Mouse (Mus musculus) heart, embryonic 11.5 days (tissue): ENCODE measurements around the gene R3hdm1. TPM values are rescaled to one million over a fixed set of nuclear protein-coding genes. Genes with fewer than 3 reads are reported as not detected.

ENCODE experiments used
- ATAC-seq: fragments of 200-750 bp; cut with Nextera tagmentation; replicated peaks from 2 replicates; pipeline ENCODE4 v1.8.0; 2017; ENCODE audit warnings: moderate library complexity; ENCODE audit not compliant: insufficient number of reproducible peaks, low FRiP score, low TSS enrichment
- H3K27ac ChIP-seq: fragments of 300-500 bp; sonication (generic); 2 replicates; pipeline ENCODE4 v1.5.1; 2014; ENCODE audit warnings: mild to moderate bottlenecking, low read depth, low read length
- H3K27me3 ChIP-seq: fragments of 300-500 bp; sonication (generic); 2 replicates; pipeline ENCODE4 v1.6.1; 2014; ENCODE audit warnings: mild to moderate bottlenecking, low read length, mixed read lengths; ENCODE audit not compliant: control insufficient read depth, insufficient read depth
- H3K36me3 ChIP-seq: fragments of 300-500 bp; sonication (generic); 2 replicates; pipeline ENCODE4 v1.6.1; 2014; ENCODE audit warnings: mild to moderate bottlenecking, low read length, moderate library complexity, mixed read lengths; ENCODE audit not compliant: control insufficient read depth, insufficient read depth
- H3K4me1 ChIP-seq: fragments of 300-500 bp; sonication (generic); 2 replicates; pipeline ENCODE4 v1.6.1; 2014; ENCODE audit warnings: low read length; ENCODE audit not compliant: control insufficient read depth, insufficient read depth
- H3K4me2 ChIP-seq: fragments of 300-500 bp; sonication (generic); 2 replicates; pipeline ENCODE4 v1.6.1; 2014; ENCODE audit warnings: mild to moderate bottlenecking, moderate library complexity
- H3K4me3 ChIP-seq: fragments of 300-500 bp; sonication (generic); 2 replicates; pipeline ENCODE4 v1.5.1; 2014; ENCODE audit warnings: low read depth, low read length
- H3K9ac ChIP-seq: fragments of 300-500 bp; sonication (generic); 2 replicates; pipeline ENCODE4 v1.6.1; 2014; ENCODE audit warnings: mild to moderate bottlenecking, low read depth, low read length, moderate library complexity
- H3K9me3 ChIP-seq: fragments of 300-500 bp; sonication (generic); replicated peaks from 2 replicates; pipeline ENCODE4 v1.6.1; 2016; ENCODE audit warnings: low read length; ENCODE audit not compliant: control insufficient read depth
- WGBS: fragments of 180-500 bp; shearing (Covaris S2); extraction: QIAGEN DNeasy Blood & Tissue Kit; methylation state at CpG from one replicate; pipeline ENCODE4 v1.1.7; 2014; ENCODE audit not compliant: insufficient replicate concordance; 5-methylcytosine and 5-hydroxymethylcytosine counted together
- polyA plus RNA-seq: library from polyadenylated mRNA; unstranded; fragments of >200 nt; fragmentation: Nextera tagmentation; extraction: Ambion mirVana; gene quantifications from 2 replicates; pipeline ENCODE4 v1.2.1, GENCODE M21; 2014

The R3hdm1 gene
- polyA plus RNA-seq: 62.2 and 73.1 TPM in 2 replicates

DNA sequence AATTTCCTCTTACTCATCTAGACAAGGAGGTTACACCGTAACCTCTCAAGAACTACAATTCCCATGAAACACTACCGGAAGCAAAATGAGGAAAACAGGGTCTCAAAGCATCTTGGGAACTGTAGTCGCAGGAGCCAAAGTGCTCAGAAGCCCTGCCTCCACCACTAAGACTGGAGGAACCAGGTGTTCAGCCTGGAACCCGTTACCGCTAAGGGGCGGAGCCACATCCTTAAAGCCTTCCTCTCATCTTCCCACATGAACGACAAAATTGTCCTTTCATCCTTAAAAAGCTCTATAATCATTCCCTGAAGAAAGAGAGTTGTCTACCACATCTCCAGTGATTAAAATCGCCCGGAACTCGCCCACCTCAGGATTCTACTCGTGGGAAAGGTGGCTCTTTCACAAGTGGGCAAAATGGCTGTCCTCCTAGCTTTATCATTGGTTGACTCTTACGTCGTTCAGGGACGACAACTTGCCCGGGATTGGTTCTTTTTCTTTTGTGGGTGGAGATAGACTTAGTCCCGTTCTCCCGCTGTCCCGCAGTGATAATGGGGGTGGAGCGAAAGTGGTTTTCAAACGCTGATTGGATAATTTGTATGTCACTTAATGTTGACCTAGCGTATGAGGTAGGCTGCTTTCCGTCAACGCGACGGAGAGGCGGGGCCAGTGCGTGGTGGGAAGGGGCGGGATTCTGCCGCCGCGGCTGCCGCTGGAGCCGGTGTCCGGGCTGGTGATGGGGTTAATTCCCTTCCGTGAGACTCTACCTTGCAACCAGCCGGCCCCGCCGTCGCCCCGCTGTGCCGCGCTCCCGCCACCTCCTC lies at the start of gene R3hdm1, which contains the start of gene Zranb3:
Gene R3hdm1 (plus strand): TSS at position 661 of the 821 bp plus-strand sequence.
Gene Zranb3 (minus strand): TSS at position 407 of the 821 bp plus-strand sequence.
- ATAC-seq: peak; percentile 97
- WGBS: under 1% methylated on average over 43 of the region's 43 CpGs

DNA sequence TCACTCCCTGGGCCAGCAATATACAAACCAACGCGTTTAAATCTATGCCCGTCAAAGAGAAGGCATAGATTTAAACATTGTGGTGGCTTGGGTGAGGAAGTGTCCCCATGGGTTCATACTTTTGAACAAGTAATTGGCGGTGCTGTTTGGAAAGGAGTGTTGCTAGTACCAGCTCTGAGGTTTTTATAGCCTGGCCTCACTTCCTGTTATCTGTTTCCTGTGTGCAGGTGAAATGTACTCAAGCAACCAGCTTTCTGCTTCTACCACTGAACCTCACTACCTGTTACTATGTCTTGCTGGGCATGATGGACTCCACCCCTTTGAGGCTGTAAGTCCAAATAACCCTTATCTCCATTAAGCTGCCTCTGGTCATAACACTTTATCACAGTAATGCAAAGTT lies 45.8 kb upstream of the R3hdm1 start:
- no peak overlapping the region for H3K4me2 ChIP-seq
- no peaks in the 10 kb centered on the region for H3K36me3 ChIP-seq
- 94% methylated on average over 4 of the region's 4 CpGs for WGBS
- no peaks in the 10 kb centered on the region for H3K27me3 ChIP-seq
- no peak overlapping the region for H3K4me3 ChIP-seq
- no peaks in the 10 kb centered on the region for H3K9me3 ChIP-seq
- no peak for ATAC-seq
- H3K4me1 ChIP-seq: no peaks in the 10 kb centered on the region
- H3K27ac ChIP-seq: no peak overlapping the region
- H3K9ac ChIP-seq: no peak overlapping the region

More for the DNA sequence above, at the start of gene R3hdm1, which contains the start of gene Zranb3:
- peak within 1 kb of the TSS; percentile 86 for H3K9ac ChIP-seq
- H3K36me3 ChIP-seq: no peaks in the 10 kb centered on the region
- no peaks in the 10 kb centered on the region for H3K27me3 ChIP-seq
- no peaks in the 10 kb centered on the region for H3K9me3 ChIP-seq
- H3K4me3 ChIP-seq: peak within 1 kb of the TSS; percentile 90
- H3K27ac ChIP-seq: peak within 1 kb of the TSS; percentile 93
- peaks cover 8% of the 10 kb centered on the region for H3K4me1 ChIP-seq
- peak within 1 kb of the TSS; percentile 79 for H3K4me2 ChIP-seq

DNA sequence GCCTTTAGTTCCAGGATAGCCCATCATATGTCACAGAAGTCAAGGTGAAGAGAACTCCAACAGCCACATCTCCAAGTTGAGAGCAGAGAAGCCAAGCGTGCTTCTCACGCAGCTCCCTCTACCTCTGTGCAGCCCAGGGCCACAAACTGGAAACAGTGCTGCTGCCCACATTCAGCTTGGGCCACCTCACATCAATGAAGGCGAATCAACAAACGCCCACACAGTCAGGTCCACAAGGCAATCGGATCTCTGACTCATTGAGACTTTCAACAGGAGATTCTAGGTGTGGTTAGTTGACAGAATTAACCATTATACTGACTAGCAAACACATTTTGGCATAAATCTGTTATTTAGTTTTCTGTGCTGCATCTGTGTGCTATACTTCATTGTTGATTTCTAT lies 44.5 kb upstream of the R3hdm1 start:
- Histone ChIP-seq H3K27ac (no peak overlapping the region), H3K4me2 (no peak overlapping the region), H3K36me3 (no peaks in the 10 kb centered on the region), H3K4me1 (no peaks in the 10 kb centered on the region), H3K4me3 (no peak overlapping the region), H3K9me3 (no peaks in the 10 kb centered on the region), H3K27me3 (no peaks in the 10 kb centered on the region), H3K9ac (no peak overlapping the region)
- no peak for ATAC-seq
- WGBS: 88% methylated on average over 5 of the region's 5 CpGs

DNA sequence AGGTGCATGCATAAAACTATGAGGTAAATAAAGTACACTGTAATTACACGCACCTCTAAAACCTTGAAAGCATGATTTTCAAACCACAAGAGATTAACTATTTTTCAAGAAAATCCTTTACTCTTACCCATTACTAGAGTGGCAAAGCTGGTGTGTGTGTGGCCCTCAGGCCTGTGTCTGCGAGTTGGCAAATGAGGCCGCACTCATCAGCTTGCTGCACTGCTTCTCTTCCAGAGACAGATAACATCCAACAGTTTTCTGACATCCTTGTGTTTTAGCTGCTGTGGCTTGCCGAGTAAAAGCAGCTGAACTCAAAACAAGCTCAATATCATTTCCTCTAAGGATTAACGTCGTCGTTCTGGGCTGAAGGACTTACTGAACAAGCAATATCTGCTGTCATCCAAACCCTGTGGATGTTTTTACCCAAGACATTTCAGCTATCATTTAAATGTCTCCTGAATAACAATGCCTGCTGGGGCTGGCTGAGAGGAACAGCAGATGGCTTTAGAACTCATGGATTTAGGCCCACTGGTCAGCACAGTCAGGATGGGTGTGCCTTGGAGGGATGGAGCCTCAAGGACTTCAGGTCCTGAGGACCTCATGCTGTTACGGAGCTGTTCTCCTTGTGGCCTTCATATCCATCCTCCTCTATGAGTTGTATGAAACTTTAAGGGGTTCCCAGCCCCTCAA lies 42.3 kb upstream of the R3hdm1 start:
- Histone ChIP-seq H3K4me2 (no peak overlapping the region), H3K4me3 (no peak overlapping the region), H3K27ac (no peak overlapping the region), H3K27me3 (no peaks in the 10 kb centered on the region), H3K36me3 (no peaks in the 10 kb centered on the region), H3K9ac (no peak overlapping the region), H3K9me3 (no peaks in the 10 kb centered on the region), H3K4me1 (no peaks in the 10 kb centered on the region)
- ATAC-seq: no peak
- WGBS: 61% methylated on average over 8 of the region's 8 CpGs

DNA sequence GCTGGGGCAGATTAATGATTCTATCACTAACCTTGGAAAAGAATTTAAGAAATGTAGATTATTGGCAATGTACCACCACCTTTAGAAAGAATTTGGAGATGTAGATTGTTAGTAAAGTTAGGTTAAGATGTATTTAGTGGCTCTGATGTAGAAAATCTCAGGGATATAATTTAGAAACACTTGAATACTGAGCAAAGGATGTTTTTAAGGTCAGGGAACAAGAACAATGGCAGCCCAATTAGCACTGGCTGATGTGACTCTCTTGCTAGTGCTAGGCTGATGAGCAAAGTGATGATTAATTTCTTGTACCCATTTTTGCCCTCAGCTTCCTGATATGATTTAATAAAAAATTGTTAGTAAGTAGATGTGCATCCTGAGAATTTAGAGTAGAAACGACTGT lies 41.7 kb upstream of the R3hdm1 start:
- Histone ChIP-seq H3K9me3 (no peaks in the 10 kb centered on the region), H3K36me3 (no peaks in the 10 kb centered on the region), H3K9ac (no peak overlapping the region), H3K27ac (no peak overlapping the region), H3K4me3 (no peak overlapping the region), H3K4me2 (no peak overlapping the region), H3K27me3 (no peaks in the 10 kb centered on the region), H3K4me1 (no peaks in the 10 kb centered on the region)
- no peak for ATAC-seq
- 80% methylated on average over 1 of the region's 1 CpGs for WGBS

DNA sequence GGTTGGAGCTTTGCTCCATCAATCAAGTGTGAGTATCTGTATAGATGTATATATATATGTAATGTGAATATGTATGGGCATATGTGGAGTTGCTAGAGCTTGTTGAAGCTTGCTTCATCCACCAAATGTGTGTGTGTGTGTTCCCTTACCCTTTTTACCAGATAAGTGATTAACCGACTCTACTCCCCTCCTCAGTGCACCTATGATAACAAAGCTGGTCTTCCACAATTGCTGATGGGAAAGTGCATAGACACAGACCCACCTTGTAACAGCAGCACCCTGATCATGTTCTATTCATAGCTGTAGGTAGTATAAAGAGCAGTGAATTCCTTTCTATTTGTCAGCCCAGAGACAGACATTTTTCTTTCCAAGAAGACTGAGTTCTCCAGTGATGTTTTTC lies 40.9 kb upstream of the R3hdm1 start:
- H3K27me3 ChIP-seq: no peaks in the 10 kb centered on the region
- no peak for ATAC-seq

DNA sequence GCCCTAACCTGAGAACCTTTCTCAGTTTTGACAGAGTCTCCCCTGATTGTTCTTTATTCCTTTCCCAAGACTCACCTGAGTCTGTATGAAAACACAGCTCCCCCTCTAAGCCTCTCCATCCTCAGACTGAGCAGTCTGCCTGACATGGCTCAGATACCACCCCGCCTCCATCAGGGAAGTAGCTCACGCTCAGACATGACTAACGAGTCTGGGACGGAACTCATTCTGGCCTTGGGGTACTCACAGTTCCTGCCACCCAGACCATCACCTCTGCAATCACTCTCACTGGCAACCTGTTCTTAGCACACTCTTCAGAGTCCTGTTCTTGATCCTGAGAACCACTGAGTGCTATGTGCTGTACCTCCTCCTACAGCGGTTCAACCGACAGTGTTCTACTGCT lies 38.4 kb upstream of the R3hdm1 start:
- no peak overlapping the region for H3K4me3 ChIP-seq
- H3K9me3 ChIP-seq: no peaks in the 10 kb centered on the region
- no peaks in the 10 kb centered on the region for H3K27me3 ChIP-seq
- no peak for ATAC-seq
- no peak overlapping the region for H3K9ac ChIP-seq
- no peaks in the 10 kb centered on the region for H3K4me1 ChIP-seq
- H3K27ac ChIP-seq: no peak overlapping the region
- WGBS: 92% methylated on average over 6 of the region's 6 CpGs
- no peaks in the 10 kb centered on the region for H3K36me3 ChIP-seq
- no peak overlapping the region for H3K4me2 ChIP-seq

More for the DNA sequence above, 40.9 kb upstream of the R3hdm1 start:
- Histone ChIP-seq H3K27ac (no peak overlapping the region), H3K9me3 (no peaks in the 10 kb centered on the region), H3K36me3 (no peaks in the 10 kb centered on the region), H3K9ac (no peak overlapping the region), H3K4me2 (no peak overlapping the region), H3K4me3 (no peak overlapping the region), H3K4me1 (no peaks in the 10 kb centered on the region)
- 59% methylated on average over 1 of the region's 1 CpGs for WGBS

DNA sequence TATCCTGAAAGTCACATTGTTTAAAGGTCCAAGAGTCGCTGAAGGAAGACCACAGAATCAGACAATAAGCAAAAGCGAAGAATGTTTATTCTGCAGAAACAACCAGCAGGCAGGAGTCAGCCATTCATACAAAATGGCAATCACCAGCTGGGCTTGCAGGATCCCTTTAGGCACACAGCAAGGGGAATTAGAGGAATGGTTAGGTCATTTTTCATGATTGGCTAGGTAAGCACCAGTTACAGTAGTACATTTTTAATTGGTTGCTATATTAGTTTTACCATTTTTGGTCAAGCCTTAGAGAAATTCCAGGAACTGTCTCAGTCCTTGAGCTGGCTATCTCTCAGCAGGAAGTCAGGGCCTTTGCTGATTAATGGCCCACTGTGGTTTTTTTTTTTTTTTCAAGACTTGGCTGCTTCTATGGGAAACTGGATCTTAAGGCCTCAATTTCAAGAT lies 34.1 kb upstream of the R3hdm1 start:
- Histone ChIP-seq H3K36me3 (0 out of 2 replicates have a peak, but pooled peaks cover under 1% of the 10 kb centered on the region), H3K4me2 (no peak overlapping the region), H3K9me3 (no peaks in the 10 kb centered on the region), H3K9ac (no peak overlapping the region), H3K27ac (no peak overlapping the region), H3K4me3 (no peak overlapping the region), H3K27me3 (no peaks in the 10 kb centered on the region), H3K4me1 (no peaks in the 10 kb centered on the region)
- ATAC-seq: no peak
- WGBS: 55% methylated on average over 2 of the region's 2 CpGs
